Mouse (Mus musculus): ENCODE results near the gene Fcgr1. TPM values are rescaled to one million over a fixed set of nuclear protein-coding genes. Genes with fewer than 3 reads are reported as not detected.

Gene Fcgr1
- polyA plus RNA-seq, 1 experiment from 2014 or later = 4.4 TPM

Small RNA genes within 50 kb of the gene (microRNA-seq; reads per million reads assigned to microRNA genes)
- gene Gm47311 (not detected), gene Gm47313 (not detected)

Other genes starting within 250 kb of the Fcgr1 start
- gene Vps45, start 235.5 kb downstream of the Fcgr1 start, polyA plus RNA-seq (2015; fragmentation: Nextera tagmentation; extraction: Ambion mirVana) = 33.9 and 35.1 TPM in 2 replicates
- gene Otud7b, start 189.4 kb downstream of the Fcgr1 start, polyA plus RNA-seq (2015; fragmentation: Nextera tagmentation; extraction: Ambion mirVana) = 20.0 and 22.3 TPM in 2 replicates
- gene Mtmr11, start 132.0 kb downstream of the Fcgr1 start, polyA plus RNA-seq (2015; fragmentation: Nextera tagmentation; extraction: Ambion mirVana) = 13.7 and 15.0 TPM in 2 replicates
- gene Sf3b4, start 121.6 kb downstream of the Fcgr1 start, polyA plus RNA-seq (2015; fragmentation: Nextera tagmentation; extraction: Ambion mirVana) = 135 and 139 TPM in 2 replicates
- 5.7 and 6.4 TPM in 2 replicates for gene Sv2a, start 112.8 kb downstream of the Fcgr1 start, polyA plus RNA-seq (2015; fragmentation: Nextera tagmentation; extraction: Ambion mirVana)
- 54.8 and 55.0 TPM in 2 replicates for gene Bola1, start 74.3 kb downstream of the Fcgr1 start, polyA plus RNA-seq (2015; fragmentation: Nextera tagmentation; extraction: Ambion mirVana)
- 0.81 TPM in 1 of 2 replicates, not detected in the other for gene Hist2h2ab, start 74.1 kb downstream of the Fcgr1 start, polyA plus RNA-seq (2015; fragmentation: Nextera tagmentation; extraction: Ambion mirVana)
- 11.4 and 14.5 TPM in 2 replicates for gene Hist2h2ac, start 73.1 kb downstream of the Fcgr1 start, polyA plus RNA-seq (2015; fragmentation: Nextera tagmentation; extraction: Ambion mirVana)
- gene Hist2h2be, start 72.8 kb downstream of the Fcgr1 start, polyA plus RNA-seq (2015; fragmentation: Nextera tagmentation; extraction: Ambion mirVana) = 8.0 and 8.8 TPM in 2 replicates
- gene Hist2h3c2, start 54.8 kb downstream of the Fcgr1 start, polyA plus RNA-seq (2015; fragmentation: Nextera tagmentation; extraction: Ambion mirVana) = 5.6 and 8.7 TPM in 2 replicates
- gene Hist2h2aa2, start 53.7 kb downstream of the Fcgr1 start, polyA plus RNA-seq (2015; fragmentation: Nextera tagmentation; extraction: Ambion mirVana) = 50.4 and 70.5 TPM in 2 replicates
- 23.0 and 26.2 TPM in 2 replicates for gene Hist2h2aa1, start 48.5 kb downstream of the Fcgr1 start, polyA plus RNA-seq (2015; fragmentation: Nextera tagmentation; extraction: Ambion mirVana)
- 1.9 and 2.5 TPM in 2 replicates for gene Hist2h3c1, start 47.3 kb downstream of the Fcgr1 start, polyA plus RNA-seq (2015; fragmentation: Nextera tagmentation; extraction: Ambion mirVana)
- 9.7 and 18.1 TPM in 2 replicates for gene Hist2h4, start 30.7 kb downstream of the Fcgr1 start, polyA plus RNA-seq (2015; fragmentation: Nextera tagmentation; extraction: Ambion mirVana)
- 62.1 and 69.4 TPM in 2 replicates for gene Hist2h3b, start 25.3 kb downstream of the Fcgr1 start, polyA plus RNA-seq (2015; fragmentation: Nextera tagmentation; extraction: Ambion mirVana)
- 8.2 and 11.2 TPM in 2 replicates for gene Hist2h2bb, start 24.2 kb downstream of the Fcgr1 start, polyA plus RNA-seq (2015; fragmentation: Nextera tagmentation; extraction: Ambion mirVana)
- gene BC107364, start 158.3 kb upstream of the Fcgr1 start, polyA plus RNA-seq (2015; fragmentation: Nextera tagmentation; extraction: Ambion mirVana) = 0.28 and 0.37 TPM in 2 replicates
- gene Hfe2, start 231.2 kb upstream of the Fcgr1 start, polyA plus RNA-seq (2015; fragmentation: Nextera tagmentation; extraction: Ambion mirVana) = 0.72 and 0.78 TPM in 2 replicates

All from stomach, embryonic 15.5 days (tissue).